Mouse (Mus musculus): ENCODE data around the gene Slc23a4. TPM values are rescaled to one million over a fixed set of nuclear protein-coding genes. Genes with fewer than 3 reads are reported as not detected.

Slc23a4 gene
- 0.44 and 0.58 TPM in 2 replicates for polyA plus RNA-seq (2015; fragmentation: Nextera tagmentation; extraction: Ambion mirVana)

DNA sequence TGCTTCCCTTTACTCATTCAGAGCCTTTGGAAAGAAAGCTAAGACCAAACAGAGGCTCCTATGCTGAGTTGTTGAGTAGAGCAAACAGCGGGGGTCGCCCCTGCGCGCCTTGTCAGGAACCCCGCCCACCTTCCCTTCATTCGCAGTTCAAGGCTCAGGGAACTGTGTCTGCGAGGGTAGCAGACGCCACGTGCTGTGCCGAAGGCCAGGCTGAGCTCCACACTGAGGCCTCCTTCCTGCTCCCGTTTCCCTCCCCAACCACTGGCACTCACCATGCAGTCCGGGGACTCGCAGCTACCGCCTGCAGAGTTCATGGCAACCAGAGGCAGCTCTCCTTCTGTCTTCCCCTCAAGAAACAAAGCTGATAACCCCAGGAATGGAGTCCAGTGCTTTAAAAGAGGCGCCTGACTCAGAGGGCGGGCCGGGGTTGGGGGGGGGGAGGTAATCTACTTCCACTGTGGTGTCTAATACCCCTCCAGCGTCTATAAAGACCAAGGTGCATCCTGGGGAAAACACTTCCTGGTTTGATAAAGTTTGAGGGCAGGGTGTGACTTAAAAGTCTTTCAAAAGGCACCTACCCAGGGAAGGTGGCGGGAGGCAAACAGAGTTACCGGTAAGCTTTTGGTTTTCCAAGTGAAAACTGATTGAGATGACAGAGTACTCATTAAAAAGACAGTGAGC, at the start of gene Slc23a4:
Slc23a4 (minus strand) TSS at position 324 of the 681 bp plus-strand sequence.

DNA sequence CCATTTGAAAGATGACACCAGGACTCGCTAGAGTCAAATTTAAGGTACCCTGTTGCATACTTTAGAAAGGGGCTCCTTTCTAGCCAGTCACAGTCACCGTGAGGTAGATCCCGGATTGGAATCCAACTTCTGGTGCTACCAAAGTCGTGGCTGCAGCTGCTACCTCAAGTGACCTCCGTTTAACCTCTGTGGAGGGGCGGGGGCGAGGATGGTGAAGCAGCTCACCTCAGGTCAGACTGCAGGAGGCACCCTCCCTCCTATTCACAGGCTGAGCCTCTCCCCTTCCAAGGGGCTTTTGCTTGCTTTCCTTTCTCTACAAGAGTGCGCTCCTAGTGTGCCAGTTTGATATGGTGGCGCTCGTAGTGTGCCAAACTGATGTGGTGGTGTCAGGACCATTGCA, 68.2 kb downstream of the Slc23a4 start, which contains the start of gene Stra8:
Stra8 (plus strand) TSS at position 208 of the 400 bp plus-strand sequence.

DNA sequence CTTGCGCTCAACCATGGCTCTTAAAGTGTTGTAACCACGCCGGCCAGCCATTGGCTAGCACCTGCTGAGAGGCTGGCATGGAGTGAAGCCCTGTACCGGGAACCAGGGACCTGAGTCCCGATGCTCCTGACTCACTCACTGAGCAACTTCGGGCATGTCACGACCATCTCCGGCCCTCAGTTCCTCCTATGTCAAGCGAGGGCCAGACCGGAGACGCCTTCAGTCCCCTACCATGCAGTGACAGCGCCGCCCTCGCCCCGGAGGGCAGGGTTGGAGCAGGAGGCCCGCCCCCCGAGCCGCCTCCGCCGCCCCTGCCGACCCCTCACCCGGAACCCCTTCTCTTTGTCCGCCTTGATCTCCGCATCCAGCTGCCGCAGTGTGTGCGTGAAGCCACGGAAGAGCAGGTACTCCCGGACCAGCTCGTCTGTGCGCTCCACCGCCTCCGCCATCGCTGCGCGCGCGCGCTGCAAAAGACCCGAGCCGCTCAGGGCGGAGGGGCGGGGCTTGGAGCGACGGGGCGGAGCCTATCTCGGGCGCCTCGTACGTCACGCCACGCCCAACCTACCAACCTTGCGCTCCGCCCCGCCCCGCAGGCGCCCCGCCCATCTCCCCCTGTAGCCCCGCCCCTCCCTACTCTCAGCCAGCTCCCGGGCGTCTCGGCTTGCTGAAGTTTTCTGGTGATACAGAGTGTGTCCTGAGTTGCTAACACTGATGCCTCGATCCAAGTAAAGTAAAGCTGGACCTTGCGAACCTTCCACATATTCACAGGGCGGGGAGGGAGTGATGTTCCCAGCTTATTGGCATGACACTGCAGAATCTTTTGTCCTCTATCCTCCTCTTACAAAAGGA, 77.6 kb downstream of the Slc23a4 start, which contains the start of gene Wdr91:
Wdr91 (minus strand) TSS at position 506 of the 849 bp plus-strand sequence.

Other genes with a start within 250 kb of the Slc23a4 start
- gene Agbl3, start 208.0 kb downstream of the Slc23a4 start, polyA plus RNA-seq (2015; fragmentation: Nextera tagmentation; extraction: Ambion mirVana), result 28.1 and 33.5 TPM in 2 replicates
- 11.2 and 13.0 TPM in 2 replicates for gene Tmem140, start 125.3 kb downstream of the Slc23a4 start, polyA plus RNA-seq (2015; fragmentation: Nextera tagmentation; extraction: Ambion mirVana)
- 7.1 and 7.4 TPM in 2 replicates for gene Cyren, start 110.3 kb downstream of the Slc23a4 start, polyA plus RNA-seq (2015; fragmentation: Nextera tagmentation; extraction: Ambion mirVana)
- gene Wdr91, start 77.5 kb downstream of the Slc23a4 start, polyA plus RNA-seq (2015; fragmentation: Nextera tagmentation; extraction: Ambion mirVana), result 7.4 and 8.7 TPM in 2 replicates
- not detected in 2 replicates for gene Stra8, start 68.2 kb downstream of the Slc23a4 start, polyA plus RNA-seq (2015; fragmentation: Nextera tagmentation; extraction: Ambion mirVana)
- gene Cnot4, start 145.3 kb upstream of the Slc23a4 start, polyA plus RNA-seq (2015; fragmentation: Nextera tagmentation; extraction: Ambion mirVana), result 14.1 and 14.4 TPM in 2 replicates
- 6.9 and 10.8 TPM in 2 replicates for gene Nup205, start 189.0 kb upstream of the Slc23a4 start, polyA plus RNA-seq (2015; fragmentation: Nextera tagmentation; extraction: Ambion mirVana)